Mouse (Mus musculus): ENCODE measurements around the gene Ank2.

Ank2 gene

GRCm38 (mm10) chr3:127129750-127130149, 369.4 kb downstream of the Ank2 start:
- DNase-seq (ENCODE audit: extremely low spot score, low read depth, low spot score) = no peak

GRCm38 (mm10) chr3:127127611-127128010, 371.5 kb downstream of the Ank2 start:
- no peak for DNase-seq (ENCODE audit: extremely low spot score, low read depth, low spot score)

GRCm38 (mm10) chr3:127126220-127126619, 372.9 kb downstream of the Ank2 start:
- no peak for DNase-seq (ENCODE audit: extremely low spot score, low read depth, low spot score)

- DNase-seq (ENCODE audit: extremely low spot score, low read depth, low spot score) = no peak
Measured at GRCm38 (mm10) chr3:127124375-127124993, 374.7 kb downstream of the Ank2 start.

GRCm38 (mm10) chr3:127123376-127123775, 375.8 kb downstream of the Ank2 start:
- no peak for DNase-seq (ENCODE audit: extremely low spot score, low read depth, low spot score)

GRCm38 (mm10) chr3:127118777-127119176, 380.4 kb downstream of the Ank2 start:
- no peak for DNase-seq (ENCODE audit: extremely low spot score, low read depth, low spot score)

- DNase-seq (ENCODE audit: extremely low spot score, low read depth, low spot score) = no peak
Measured at GRCm38 (mm10) chr3:127116226-127116625, 382.9 kb downstream of the Ank2 start.

GRCm38 (mm10) chr3:127113238-127113637, 385.9 kb downstream of the Ank2 start:
- no peak for DNase-seq (ENCODE audit: extremely low spot score, low read depth, low spot score)

GRCm38 (mm10) chr3:127109413-127109812, 389.7 kb downstream of the Ank2 start:
- DNase-seq (ENCODE audit: extremely low spot score, low read depth, low spot score) = no peak

GRCm38 (mm10) chr3:127108481-127108880, 390.7 kb downstream of the Ank2 start:
- DNase-seq (ENCODE audit: extremely low spot score, low read depth, low spot score) = no peak

- DNase-seq (ENCODE audit: extremely low spot score, low read depth, low spot score) = no peak
Measured at GRCm38 (mm10) chr3:127107281-127107680, 391.9 kb downstream of the Ank2 start.

- no peak for DNase-seq (ENCODE audit: extremely low spot score, low read depth, low spot score)
Measured at GRCm38 (mm10) chr3:127101326-127101725, 397.8 kb downstream of the Ank2 start.

GRCm38 (mm10) chr3:127097745-127098144, 401.4 kb downstream of the Ank2 start:
- DNase-seq (ENCODE audit: extremely low spot score, low read depth, low spot score) = no peak

GRCm38 (mm10) chr3:127097106-127097505, 402.0 kb downstream of the Ank2 start:
- DNase-seq (ENCODE audit: extremely low spot score, low read depth, low spot score) = no peak

- DNase-seq (ENCODE audit: extremely low spot score, low read depth, low spot score) = no peak
Measured at GRCm38 (mm10) chr3:127093631-127094030, 405.5 kb downstream of the Ank2 start.

- DNase-seq (ENCODE audit: extremely low spot score, low read depth, low spot score) = no peak
Measured at GRCm38 (mm10) chr3:127087574-127087973, 411.6 kb downstream of the Ank2 start.

GRCm38 (mm10) chr3:127086834-127087506, 412.2 kb downstream of the Ank2 start:
- no peak for DNase-seq (ENCODE audit: extremely low spot score, low read depth, low spot score)

- DNase-seq (ENCODE audit: extremely low spot score, low read depth, low spot score) = no peak
Measured at GRCm38 (mm10) chr3:127077369-127077768, 421.8 kb downstream of the Ank2 start.

- DNase-seq (ENCODE audit: extremely low spot score, low read depth, low spot score) = no peak
Measured at GRCm38 (mm10) chr3:127075531-127076280, 423.4 kb downstream of the Ank2 start.

- DNase-seq (ENCODE audit: extremely low spot score, low read depth, low spot score) = no peak
Measured at GRCm38 (mm10) chr3:127071471-127071870, 427.7 kb downstream of the Ank2 start.

- no peak for DNase-seq (ENCODE audit: extremely low spot score, low read depth, low spot score)
Measured at GRCm38 (mm10) chr3:127063654-127064386, 435.3 kb downstream of the Ank2 start.
